Mouse (Mus musculus): ENCODE results near the gene Casp1. TPM values are rescaled to one million over a fixed set of nuclear protein-coding genes. Genes with fewer than 3 reads are reported as not detected.

The Casp1 gene
- total and polyA plus RNA-seq, 2 experiments from 2014 or later, result 0.59 TPM; not detected in 1

GRCm38 (mm10) chr9:5345291-5345898, 47.1 kb downstream of the Casp1 start, which contains the start of gene Casp12:
Gene Casp12, plus strand, starts transcription at chr9:5345430.
- peak; percentile 27; the same call in 1 of the 2 replicates for ATAC-seq (ENCODE audit: insufficient read depth, low read depth)
- H3K9me3 ChIP-seq (replicated peaks; ENCODE audit: control insufficient read depth, low read length), result no peaks in the 10 kb centered on the region
- peak; percentile 67 for DNase-seq (ENCODE audit: low spot score)
- TF ChIP-seq CTCF (IDR thresholded peaks at IDR 0.05; ENCODE audit: low read depth) (no peak), EP300 (IDR thresholded peaks at IDR 0.05; ENCODE audit: low read depth) (no peak)
- H3K9ac ChIP-seq (replicated peaks; ENCODE audit: low read depth, low read length), result 0 out of 2 replicates have a peak within 1 kb of the TSS, but pooled peaks have one; percentile 11
- H3K27ac ChIP-seq (ENCODE audit: low read depth), result peak within 1 kb of the TSS; percentile 73
- peak within 1 kb of the TSS; percentile 34 for H3K4me2 ChIP-seq (ENCODE audit: low read depth, low read length)
- H3K36me3 ChIP-seq (replicated peaks; ENCODE audit: control insufficient read depth, insufficient read depth, low read length), result no peaks in the 10 kb centered on the region
- H3K27me3 ChIP-seq (ENCODE audit: control insufficient read depth, insufficient read depth, low read length), result no peaks in the 10 kb centered on the region
- peak within 1 kb of the TSS; percentile 36 for H3K4me3 ChIP-seq (ENCODE audit: low read depth, low read length)
- no peaks in the 10 kb centered on the region for H3K4me1 ChIP-seq (ENCODE audit: control insufficient read depth, insufficient read depth)
- WGBS, result 31% methylated on average over 4 of the region's 4 CpGs

- no peak overlapping the region for H3K4me2 ChIP-seq (ENCODE audit: low read depth, low read length)
- no peaks in the 10 kb centered on the region for H3K27me3 ChIP-seq (ENCODE audit: control insufficient read depth, insufficient read depth, low read length)
- H3K9ac ChIP-seq (replicated peaks; ENCODE audit: low read depth, low read length), result no peak overlapping the region
- no peaks in the 10 kb centered on the region for H3K36me3 ChIP-seq (replicated peaks; ENCODE audit: control insufficient read depth, insufficient read depth, low read length)
- no peak overlapping the region for H3K27ac ChIP-seq (ENCODE audit: low read depth)
- ATAC-seq (ENCODE audit: insufficient read depth, low read depth) (no peak), DNase-seq (ENCODE audit: low spot score) (no peak)
- no peaks in the 10 kb centered on the region for H3K4me1 ChIP-seq (ENCODE audit: control insufficient read depth, insufficient read depth)
- 39% methylated on average over 4 of the region's 4 CpGs for WGBS
- no peak overlapping the region for H3K4me3 ChIP-seq (ENCODE audit: low read depth, low read length)
- no peak for TF ChIP-seq CTCF (IDR thresholded peaks at IDR 0.05; ENCODE audit: low read depth)
- no peak for TF ChIP-seq EP300 (IDR thresholded peaks at IDR 0.05; ENCODE audit: low read depth)
- H3K9me3 ChIP-seq (replicated peaks; ENCODE audit: control insufficient read depth, low read length), result no peaks in the 10 kb centered on the region
These were observed 49.1 kb downstream of the Casp1 start for GRCm38 (mm10) chr9:5347381-5347780.

- ATAC-seq (ENCODE audit: insufficient read depth, low read depth), result no peak
These were observed 55.4 kb downstream of the Casp1 start for GRCm38 (mm10) chr9:5353673-5354072.

GRCm38 (mm10) chr9:5356801-5357200, 58.5 kb downstream of the Casp1 start:
- no peak overlapping the region for H3K9ac ChIP-seq (replicated peaks; ENCODE audit: low read depth, low read length)
- TF ChIP-seq EP300 (IDR thresholded peaks at IDR 0.05; ENCODE audit: low read depth), result no peak
- TF ChIP-seq CTCF (IDR thresholded peaks at IDR 0.05; ENCODE audit: low read depth), result no peak
- no peaks in the 10 kb centered on the region for H3K4me1 ChIP-seq (ENCODE audit: control insufficient read depth, insufficient read depth)
- no peaks in the 10 kb centered on the region for H3K9me3 ChIP-seq (replicated peaks; ENCODE audit: control insufficient read depth, low read length)
- no peak overlapping the region for H3K4me2 ChIP-seq (ENCODE audit: low read depth, low read length)
- H3K27me3 ChIP-seq (ENCODE audit: control insufficient read depth, insufficient read depth, low read length), result no peaks in the 10 kb centered on the region
- H3K27ac ChIP-seq (ENCODE audit: low read depth), result no peak overlapping the region
- no peak overlapping the region for H3K4me3 ChIP-seq (ENCODE audit: low read depth, low read length)
- no peak for DNase-seq (ENCODE audit: low spot score)
- no peak for ATAC-seq (ENCODE audit: insufficient read depth, low read depth)
- H3K36me3 ChIP-seq (replicated peaks; ENCODE audit: control insufficient read depth, insufficient read depth, low read length), result no peaks in the 10 kb centered on the region

More at GRCm38 (mm10) chr9:5353673-5354072, 55.4 kb downstream of the Casp1 start:
- Histone ChIP-seq H3K36me3 (replicated peaks; ENCODE audit: control insufficient read depth, insufficient read depth, low read length) (no peaks in the 10 kb centered on the region), H3K4me1 (ENCODE audit: control insufficient read depth, insufficient read depth) (no peaks in the 10 kb centered on the region), H3K4me2 (ENCODE audit: low read depth, low read length) (no peak overlapping the region), H3K27ac (ENCODE audit: low read depth) (no peak overlapping the region), H3K27me3 (ENCODE audit: control insufficient read depth, insufficient read depth, low read length) (no peaks in the 10 kb centered on the region), H3K4me3 (ENCODE audit: low read depth, low read length) (no peak overlapping the region), H3K9me3 (replicated peaks; ENCODE audit: control insufficient read depth, low read length) (no peaks in the 10 kb centered on the region), H3K9ac (replicated peaks; ENCODE audit: low read depth, low read length) (no peak overlapping the region)
- no peak for DNase-seq (ENCODE audit: low spot score)
- TF ChIP-seq EP300 (IDR thresholded peaks at IDR 0.05; ENCODE audit: low read depth), result no peak
- no peak for TF ChIP-seq CTCF (IDR thresholded peaks at IDR 0.05; ENCODE audit: low read depth)
- 47% methylated on average over 2 of the region's 2 CpGs for WGBS

Other genes starting within 250 kb of the Casp1 start
- 8.1 and 8.2 TPM in 2 replicates for gene Casp4, start 10.3 kb downstream of the Casp1 start, total RNA-seq (2014; rRNA removed; ENCODE audit: low replicate concordance)
- 1.7 and 2.0 TPM in 2 replicates for gene Casp4, start 10.3 kb downstream of the Casp1 start, polyA plus RNA-seq (2015; fragmentation: Nextera tagmentation; extraction: Ambion mirVana)
- gene Casp12, start 46.9 kb downstream of the Casp1 start, total RNA-seq (2014; rRNA removed; ENCODE audit: low replicate concordance), result 4.8 and 5.6 TPM in 2 replicates
- gene Casp12, start 46.9 kb downstream of the Casp1 start, polyA plus RNA-seq (2015; fragmentation: Nextera tagmentation; extraction: Ambion mirVana), result 5.1 and 6.2 TPM in 2 replicates

Data from heart, postnatal 0 days (tissue).